Mouse (Mus musculus) G1E (cell line): ENCODE results near the gene Ccl26.

Source experiments
- CTCF ChIP-seq: IDR thresholded peaks from 2 replicates; pipeline ENCODE4 v1.5.1; 2012; ENCODE audit warnings: low read depth, low read length, inconsistent platforms, mixed read lengths
- GATA1 ChIP-seq: IDR thresholded peaks from 2 replicates; pipeline ENCODE4 v1.6.1; 2012; ENCODE audit warnings: borderline replicate concordance, low read length, inconsistent platforms, mixed read lengths
- GATA2 ChIP-seq: IDR thresholded peaks from 2 replicates; pipeline ENCODE4 v1.6.1; 2012; ENCODE audit warnings: low read depth, low read length, inconsistent platforms, borderline replicate concordance
- TAL1 ChIP-seq: conservative IDR thresholded peaks from 2 replicates; pipeline ENCODE4 v1.6.1; 2012; ENCODE audit warnings: low read depth, low read length, inconsistent platforms, mixed read lengths

DNA sequence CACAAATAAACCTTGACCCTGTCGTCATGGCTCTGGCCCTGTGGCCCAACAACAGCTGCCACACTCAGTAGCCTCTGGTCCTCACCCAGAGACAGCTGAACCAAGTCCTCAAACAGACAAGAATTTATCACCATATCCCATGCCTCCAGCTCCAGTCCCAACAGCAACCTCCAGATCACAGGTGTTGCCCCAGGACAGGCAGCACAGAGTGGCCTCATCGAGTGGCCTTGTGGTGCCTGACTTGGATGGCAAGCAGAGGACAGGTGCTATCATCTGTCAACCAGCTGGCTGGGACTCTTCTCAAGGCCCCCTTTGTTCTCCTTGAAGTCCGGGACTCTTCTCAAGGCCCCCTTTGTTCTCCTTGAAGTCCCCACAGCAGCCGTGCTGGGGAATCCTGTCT lies 50.2 kb downstream of the Ccl26 start:
- TF ChIP-seq CTCF (no peak), TAL1 (no peak), GATA1 (no peak), GATA2 (no peak)
